Mouse (Mus musculus): ENCODE measurements at regions not wholly inside any gene's neighbourhood (a gene's known extent, or its start where the extent isn't known, plus 50 kb on each side); places are given as distances from the start of the nearest gene placed in this dataset.

GRCm38 (mm10) chr17:22795213-22795612 lies 71.7 kb downstream of the Zfp945 start:
- POLR2A ChIA-PET, result no interaction called here
- no peak for TF ChIP-seq CTCF (IDR thresholded peaks at IDR 0.05)
- DNase-seq (ENCODE audit: low read depth, low spot score) (no peak), ATAC-seq (no peak)
- in situ Hi-C loops (cut with MboI; ENCODE audit: low pct_unique_long_range_greater_than_20kb), result no loop called here
- H3K27me3 ChIP-seq, result no peaks in the 10 kb centered on the region
- CTCF ChIA-PET, result no interaction called here

DNA sequence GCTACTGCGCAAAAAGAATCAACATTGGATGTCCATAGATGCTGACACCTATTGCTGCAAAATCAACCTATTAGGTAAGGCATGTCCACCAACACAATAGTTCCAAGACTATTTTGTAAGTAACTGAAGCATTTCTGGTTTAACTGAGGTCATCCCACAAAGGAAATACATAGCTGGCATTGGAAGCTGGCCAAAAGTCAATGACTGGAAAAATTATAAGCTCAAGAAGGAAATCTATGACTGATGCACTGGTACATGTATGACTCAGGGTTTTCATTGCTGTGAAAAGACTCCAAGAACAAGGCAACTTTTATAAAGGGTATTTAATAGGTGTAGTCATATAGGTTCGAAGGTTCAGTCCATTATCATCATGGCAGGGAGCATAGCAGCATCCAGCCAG lies 82.5 kb downstream of the Zfp945 start:
- DNase-seq (ENCODE audit: low read depth, low spot score), result peak; percentile 27
- ATAC-seq, result no peak
- ChIA-PET CTCF (no interaction called here), POLR2A (no interaction called here)
- no peak for TF ChIP-seq CTCF (IDR thresholded peaks at IDR 0.05)
- in situ Hi-C loops (cut with MboI; ENCODE audit: low pct_unique_long_range_greater_than_20kb), result no loop called here
- no peaks in the 10 kb centered on the region for H3K27me3 ChIP-seq

DNA sequence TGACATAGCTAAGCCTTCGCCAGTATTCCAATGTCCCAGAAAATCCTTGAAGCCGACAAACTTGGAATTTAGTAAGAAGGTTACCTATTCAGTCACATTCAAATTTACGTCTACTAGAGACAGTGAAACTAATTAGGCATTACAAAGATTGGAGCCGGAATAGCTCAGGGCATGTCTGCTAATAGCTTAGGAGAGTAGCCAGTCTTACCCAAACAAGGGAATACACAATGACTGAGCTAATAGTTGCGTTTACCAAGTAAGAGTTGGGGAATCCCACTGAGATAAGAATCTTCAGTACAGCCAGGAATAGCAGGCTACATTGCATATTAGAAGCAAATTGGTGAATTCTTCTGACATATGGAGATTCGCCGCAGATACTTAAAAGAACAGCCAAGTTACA lies 121.2 kb downstream of the Zfp945 start:
- CTCF ChIA-PET, result no interaction called here

GRCm38 (mm10) chr17:22739581-22740178 lies 127.3 kb downstream of the Zfp945 start:
- in situ Hi-C loops (cut with MboI; ENCODE audit: low pct_unique_long_range_greater_than_20kb), result loop anchor here (5.0 kb wide), 1 partner anchor 78 kb away; no protein-coding TSS in a partner anchor
- POLR2A ChIA-PET, result no interaction called here
- DNase-seq (ENCODE audit: low read depth, low spot score) (no peak), ATAC-seq (peak; percentile 91)
- CTCF ChIA-PET, result no interaction called here
- H3K27me3 ChIP-seq, result no peaks in the 10 kb centered on the region
- TF ChIP-seq CTCF (IDR thresholded peaks at IDR 0.05), result no peak

More for the DNA sequence above, 121.2 kb downstream of the Zfp945 start:
- POLR2A ChIA-PET, result no interaction called here
- ATAC-seq (no peak), DNase-seq (ENCODE audit: low read depth, low spot score) (no peak)
- no peaks in the 10 kb centered on the region for H3K27me3 ChIP-seq
- in situ Hi-C loops (cut with MboI; ENCODE audit: low pct_unique_long_range_greater_than_20kb), result no loop called here
- no peak for TF ChIP-seq CTCF (IDR thresholded peaks at IDR 0.05)

DNA sequence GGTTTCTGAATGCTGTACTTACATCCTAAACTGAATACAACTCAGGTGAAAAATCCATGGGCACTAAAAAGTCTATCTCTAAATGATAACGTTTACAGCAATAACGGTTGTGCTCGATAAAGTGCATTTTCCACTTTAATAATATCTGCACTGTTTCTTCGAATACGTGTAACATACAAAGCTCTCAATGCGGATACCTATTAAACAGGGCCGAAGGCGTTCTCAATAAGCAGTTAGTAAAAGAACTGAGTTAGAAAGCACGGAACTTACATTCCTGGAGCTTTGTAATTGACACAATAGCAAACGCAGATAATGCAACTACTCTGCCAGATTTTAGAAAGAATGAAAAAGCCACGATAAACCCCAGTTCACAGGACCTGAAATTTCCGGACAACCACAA lies 127.8 kb downstream of the Zfp945 start:
- peak; percentile 28 for ATAC-seq
- DNase-seq (ENCODE audit: low read depth, low spot score), result no peak
- POLR2A ChIA-PET, result no interaction called here
- no peak for TF ChIP-seq CTCF (IDR thresholded peaks at IDR 0.05)
- in situ Hi-C loops (cut with MboI; ENCODE audit: low pct_unique_long_range_greater_than_20kb), result no loop called here
- CTCF ChIA-PET, result no interaction called here
- H3K27me3 ChIP-seq, result no peaks in the 10 kb centered on the region

DNA sequence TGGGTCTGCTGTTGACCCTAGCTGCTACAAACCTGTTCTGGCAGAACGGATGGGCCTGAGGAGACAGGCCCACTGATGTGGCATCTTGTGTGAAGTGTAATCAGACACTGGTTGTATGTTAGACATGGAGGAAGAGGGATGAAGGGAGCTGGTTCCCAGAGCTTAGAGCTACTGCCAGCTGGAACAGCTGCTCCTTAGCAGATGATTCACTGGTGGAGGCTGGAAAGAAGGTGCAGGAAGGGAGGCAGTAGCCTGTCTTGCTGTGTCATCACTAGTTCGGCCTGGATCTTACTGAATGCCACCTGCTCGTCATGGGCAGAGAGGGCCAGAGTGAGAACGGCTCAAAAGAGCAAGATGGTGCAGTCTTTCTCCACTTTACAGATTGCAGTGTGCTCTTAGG lies 130.6 kb downstream of the Zfp945 start:
- ATAC-seq (no peak), DNase-seq (ENCODE audit: low read depth, low spot score) (no peak)
- no peaks in the 10 kb centered on the region for H3K27me3 ChIP-seq
- ChIA-PET POLR2A (no interaction called here), CTCF (no interaction called here)
- no peak for TF ChIP-seq CTCF (IDR thresholded peaks at IDR 0.05)
- in situ Hi-C loops (cut with MboI; ENCODE audit: low pct_unique_long_range_greater_than_20kb), result no loop called here
